Mouse (Mus musculus) left cerebral cortex, adult 11 months (tissue): ENCODE measurements at regions not wholly inside any gene's neighbourhood (a gene's known extent, or its start where the extent isn't known, plus 50 kb on each side); places are given as distances from the start of the nearest gene placed in this dataset.
A peak's percentile ranks its signal among the peaks of the same experiment; 100 is the strongest.
"Not testable (repeated sequence)": the region's sequence is repeated elsewhere in the genome, so short reads cannot be mapped to it uniquely, and the experiment has no call there.

Source experiments
- DNase-seq: peaks from one replicate; pipeline ENCODE4 v3.0.0; 2022; ENCODE audit warnings: low spot score

DNA sequence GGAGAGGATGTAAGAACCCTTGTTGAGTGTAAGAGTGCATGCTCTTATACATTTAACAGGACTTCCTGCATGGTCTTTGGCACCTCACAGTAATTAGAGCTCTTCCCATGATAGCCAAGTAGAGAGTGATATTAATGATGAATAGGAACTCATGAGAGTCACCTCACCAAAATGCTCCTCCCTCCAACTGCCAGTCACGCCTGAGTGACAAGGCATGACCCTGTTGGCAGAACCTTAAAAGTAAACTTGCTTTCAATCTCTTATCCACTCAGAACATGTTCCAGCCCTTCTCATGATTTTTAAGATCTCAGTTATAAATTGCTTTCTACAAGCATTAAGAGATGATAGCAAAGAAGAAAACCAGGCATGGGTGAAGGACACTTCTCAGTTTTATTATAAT lies 291.8 kb downstream of the Tox3 start:
- DNase-seq, result no peak

DNA sequence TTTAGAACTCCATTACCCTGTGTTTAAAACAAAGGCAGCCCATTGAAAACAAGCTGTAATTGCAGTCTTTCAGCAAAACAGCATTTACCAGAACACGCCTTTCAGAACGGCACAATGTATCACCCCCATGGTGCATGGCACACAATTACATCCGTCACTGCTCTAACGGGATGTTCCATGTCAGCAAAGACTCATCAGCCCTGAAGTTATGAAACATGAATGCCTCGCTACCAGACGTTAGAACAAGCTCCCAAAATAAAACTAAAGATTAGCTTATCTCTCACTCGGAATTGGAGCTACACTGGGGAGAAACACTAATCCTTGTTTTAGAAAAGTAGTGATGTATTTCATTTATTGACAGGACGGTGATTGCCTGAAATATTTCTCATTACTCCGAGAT lies 301.4 kb downstream of the Tox3 start:
- DNase-seq, result no peak

DNA sequence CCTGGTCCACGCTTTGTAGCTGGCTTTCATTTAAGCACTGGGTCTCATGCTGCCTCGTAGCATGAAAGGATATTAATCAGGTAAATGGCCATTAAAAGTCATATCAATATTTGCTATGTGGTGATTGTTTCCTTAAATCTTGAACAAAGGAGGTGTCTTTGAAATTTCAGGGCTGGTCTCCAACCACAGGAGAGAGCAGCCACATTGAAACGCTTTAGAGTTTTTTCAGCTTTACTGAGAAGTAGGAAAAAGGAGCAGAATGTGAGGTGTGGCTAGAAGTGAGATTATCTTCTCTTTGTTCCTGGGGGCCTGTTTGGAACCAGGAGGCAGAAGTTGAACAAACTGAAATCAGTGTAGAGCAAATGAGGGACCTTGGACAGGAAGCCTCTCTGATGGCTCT lies 311.7 kb downstream of the Tox3 start:
- no peak for DNase-seq

DNA sequence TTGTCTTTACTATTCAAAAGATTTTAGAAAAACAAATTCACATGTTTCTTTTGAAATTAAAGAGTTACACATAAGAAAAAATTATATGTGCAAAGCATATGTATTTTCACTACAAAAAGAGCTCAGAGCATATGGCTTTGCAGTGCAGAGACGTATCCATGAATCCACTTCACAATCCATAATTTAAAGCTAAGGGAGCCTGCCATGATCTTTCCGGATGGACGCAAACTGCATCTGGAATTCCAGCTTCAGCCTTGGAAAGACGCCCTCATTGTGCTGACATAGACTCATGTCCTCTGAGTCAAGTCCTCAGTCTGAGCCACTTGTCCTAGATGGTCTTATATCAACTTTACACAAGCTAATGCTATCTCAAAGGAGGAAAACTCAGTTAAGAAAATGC lies 315.6 kb downstream of the Tox3 start:
- no peak for DNase-seq

DNA sequence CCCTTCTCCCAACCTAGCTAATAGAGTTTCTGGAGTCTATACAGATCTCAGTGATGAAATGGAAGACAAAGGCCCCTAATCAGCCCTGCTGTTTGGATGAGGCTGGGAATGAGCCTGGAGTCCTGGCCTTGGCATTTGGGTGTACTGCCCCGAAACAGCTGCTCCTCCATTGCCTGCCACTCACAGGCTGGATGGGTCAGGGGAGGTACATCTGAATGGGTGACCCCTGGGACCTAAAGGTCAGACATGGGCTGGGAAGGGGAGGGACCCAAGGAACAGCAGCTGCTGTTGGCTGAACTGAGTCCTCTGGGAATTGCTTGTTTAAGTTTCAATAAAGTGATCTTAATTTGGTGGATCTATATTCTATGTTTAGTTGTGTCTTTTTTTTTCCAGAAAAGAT lies 316.9 kb downstream of the Tox3 start:
- DNase-seq, result no peak

DNA sequence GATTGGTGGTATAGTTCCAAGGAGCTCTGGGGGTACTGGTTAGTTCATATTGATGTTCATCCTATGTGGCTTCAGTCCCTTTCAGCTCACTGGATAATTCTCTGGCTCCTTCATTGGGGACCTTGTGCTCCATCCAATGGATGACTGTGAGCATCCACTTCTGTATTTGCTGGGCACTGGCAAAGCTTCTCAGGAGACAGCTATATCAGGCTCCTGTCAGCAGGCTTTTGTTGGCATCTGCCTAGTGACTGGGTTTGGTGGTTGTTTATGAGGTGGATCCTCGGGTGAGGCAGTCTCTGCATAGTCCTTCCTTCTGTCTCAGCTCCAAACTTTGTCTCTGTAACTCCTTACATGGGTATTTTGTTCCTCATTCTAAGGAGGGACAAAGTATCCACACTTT lies 330.2 kb downstream of the Tox3 start:
- DNase-seq, result not testable (repeated sequence)

DNA sequence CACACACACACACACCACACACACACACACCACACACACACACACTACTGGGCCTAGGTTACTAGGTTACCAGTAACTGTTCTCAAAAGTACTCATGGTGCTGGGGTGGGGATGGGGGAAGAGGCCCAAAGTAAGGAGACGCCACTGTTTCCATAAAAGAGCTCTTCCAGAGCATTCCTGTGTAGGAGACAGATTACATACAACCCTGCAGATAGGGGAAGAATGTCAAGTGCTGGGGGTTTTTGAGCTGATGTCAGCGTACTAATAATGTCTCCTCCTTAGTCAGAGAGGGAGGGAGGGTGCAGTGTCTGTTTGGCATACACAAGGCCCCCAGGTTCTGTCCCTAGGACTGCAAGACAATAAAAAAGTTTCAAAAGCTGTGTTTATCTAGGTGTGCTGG lies 334.4 kb downstream of the Tox3 start:
- no peak for DNase-seq

DNA sequence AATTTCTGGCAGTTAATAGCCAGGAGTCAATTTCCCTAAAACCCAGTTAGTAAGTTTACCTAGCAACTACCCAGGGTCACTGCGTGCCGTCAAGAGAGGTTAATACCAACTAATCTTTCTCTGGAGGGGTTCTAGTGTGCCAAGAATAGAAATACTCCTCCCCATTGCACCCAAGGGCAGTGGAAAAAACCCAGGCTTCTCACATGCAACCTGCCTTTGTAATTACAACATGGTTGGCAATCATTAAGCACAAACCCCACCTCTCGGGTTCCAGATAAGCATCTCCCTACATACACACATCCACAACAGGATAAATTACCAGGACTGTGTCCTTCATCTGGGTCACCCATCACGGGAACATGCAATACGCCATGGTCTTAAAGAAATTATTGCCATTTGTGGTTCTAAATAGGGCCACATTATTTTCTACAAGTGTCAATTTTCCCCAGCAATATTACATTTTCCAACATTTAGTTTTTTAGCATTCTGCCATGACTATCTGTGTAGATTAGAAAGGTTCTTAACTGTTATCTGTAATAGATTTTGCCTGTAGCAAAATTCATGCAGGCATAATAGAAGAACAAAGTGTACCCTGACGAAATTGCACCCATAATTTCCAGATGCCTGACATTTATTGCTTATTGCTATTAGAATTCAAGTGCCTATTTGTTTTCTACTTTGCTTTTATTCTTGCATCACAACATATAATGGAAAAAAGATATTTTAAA lies 336.3 kb downstream of the Tox3 start:
- no peak for DNase-seq

DNA sequence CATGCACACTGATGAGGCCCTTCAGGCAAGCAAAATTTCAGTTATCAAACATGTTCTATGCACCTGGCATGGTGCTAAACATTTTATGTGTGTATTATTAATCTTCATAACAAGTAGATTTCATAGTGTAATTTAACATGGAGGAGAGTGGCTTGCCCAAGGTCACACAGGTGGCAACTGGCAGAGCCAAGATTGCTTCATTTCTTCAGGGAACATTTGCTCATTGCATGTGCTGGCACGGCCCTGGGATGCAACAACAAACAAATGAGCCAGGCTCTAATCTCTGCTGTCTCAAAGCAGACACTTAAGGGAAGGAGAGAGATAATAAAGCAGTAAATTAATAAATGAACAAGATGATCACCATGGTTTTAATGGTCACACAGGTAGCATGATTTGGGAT lies 338.7 kb downstream of the Tox3 start:
- DNase-seq, result no peak

DNA sequence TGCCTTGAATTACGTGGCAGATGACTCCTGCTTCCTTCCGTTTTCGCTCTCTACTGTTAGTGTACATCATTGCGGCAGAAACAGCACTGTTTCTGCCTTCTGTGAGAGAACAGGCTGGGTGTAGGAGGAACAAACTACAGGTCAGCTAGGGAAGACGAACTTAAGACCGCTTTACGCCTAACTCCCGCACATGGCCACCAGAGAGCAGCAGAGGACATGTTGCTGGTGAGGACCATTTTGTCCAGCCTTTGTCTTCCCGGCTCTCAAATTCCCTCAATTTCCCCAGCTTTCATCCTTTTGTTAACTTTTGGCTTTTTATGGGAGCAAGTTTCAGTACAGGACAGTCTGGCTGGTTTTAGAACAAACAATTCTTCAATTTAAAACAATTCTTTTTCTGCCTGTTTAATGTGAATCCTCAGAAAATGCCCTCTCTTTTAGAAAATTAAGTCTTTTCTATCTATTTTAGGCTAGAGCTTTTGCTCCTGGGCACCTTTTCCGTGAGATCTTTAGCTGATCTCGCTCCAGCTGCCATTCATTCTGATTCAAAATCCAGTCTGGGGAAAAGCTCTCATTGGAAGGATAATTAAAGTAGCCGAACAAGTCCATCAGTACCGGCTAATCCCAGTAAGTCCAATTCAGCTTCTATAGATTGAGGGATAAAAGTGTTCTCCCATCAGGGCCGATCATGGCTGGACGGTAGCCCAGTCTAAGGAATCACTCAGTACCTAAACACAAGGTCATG lies 347.1 kb downstream of the Tox3 start:
- DNase-seq, result peak; percentile 72

DNA sequence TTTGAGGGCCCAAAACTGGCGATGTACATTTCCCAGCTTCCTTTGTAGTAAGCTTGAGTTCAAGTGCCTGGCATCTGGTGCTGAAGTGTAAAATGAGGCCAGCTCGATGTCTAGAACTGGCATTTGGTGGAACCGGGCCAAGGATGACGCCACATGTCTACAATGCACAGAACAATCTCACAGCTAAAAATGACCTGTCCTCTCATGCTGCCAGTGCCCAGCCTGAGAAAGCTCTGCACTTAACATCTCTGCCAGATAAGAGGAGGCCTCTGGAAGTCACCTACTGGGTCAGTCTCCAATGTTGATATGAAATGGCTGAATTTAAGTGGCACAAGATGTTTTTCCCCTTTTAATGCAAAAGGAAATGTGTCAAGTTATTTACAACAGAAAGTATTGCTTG lies 354.4 kb downstream of the Tox3 start:
- no peak for DNase-seq

DNA sequence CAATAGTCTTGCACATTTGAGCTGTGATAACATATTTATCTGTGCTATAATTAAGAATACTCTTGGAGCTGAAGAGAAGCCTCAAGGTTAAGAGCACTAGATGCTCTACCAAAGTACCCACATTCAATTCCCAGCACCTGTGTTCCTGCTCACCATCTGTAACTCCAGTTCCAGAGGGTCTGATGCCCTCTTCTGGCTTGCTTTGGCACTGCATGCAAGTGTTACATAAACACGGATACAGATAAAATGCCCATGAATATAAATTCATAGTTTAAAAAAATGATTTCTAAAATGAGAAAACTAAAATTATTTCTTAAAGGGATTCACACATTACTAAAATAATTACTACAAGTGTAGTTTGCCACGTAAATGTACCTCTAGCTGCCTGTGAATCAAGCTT lies 364.3 kb downstream of the Tox3 start:
- DNase-seq, result no peak

DNA sequence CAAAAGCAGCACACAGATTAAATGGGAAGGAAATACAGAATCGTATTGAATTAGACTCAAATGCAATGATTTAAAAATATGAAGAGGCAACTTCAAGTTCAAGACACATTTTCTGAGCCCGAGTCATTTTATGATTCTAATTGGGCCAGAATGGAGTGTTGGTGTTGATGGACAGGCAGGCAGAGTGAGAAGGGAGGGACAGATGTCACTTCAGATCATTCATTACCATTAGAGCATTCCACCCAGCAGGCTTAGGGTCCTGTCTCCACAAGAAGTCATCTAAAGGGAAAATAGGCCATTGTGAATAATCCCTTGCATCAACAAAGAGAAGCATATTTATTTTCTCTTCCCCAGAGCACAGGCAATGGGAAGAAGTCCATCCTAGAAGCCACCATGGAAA lies 365.6 kb downstream of the Tox3 start:
- DNase-seq, result no peak

DNA sequence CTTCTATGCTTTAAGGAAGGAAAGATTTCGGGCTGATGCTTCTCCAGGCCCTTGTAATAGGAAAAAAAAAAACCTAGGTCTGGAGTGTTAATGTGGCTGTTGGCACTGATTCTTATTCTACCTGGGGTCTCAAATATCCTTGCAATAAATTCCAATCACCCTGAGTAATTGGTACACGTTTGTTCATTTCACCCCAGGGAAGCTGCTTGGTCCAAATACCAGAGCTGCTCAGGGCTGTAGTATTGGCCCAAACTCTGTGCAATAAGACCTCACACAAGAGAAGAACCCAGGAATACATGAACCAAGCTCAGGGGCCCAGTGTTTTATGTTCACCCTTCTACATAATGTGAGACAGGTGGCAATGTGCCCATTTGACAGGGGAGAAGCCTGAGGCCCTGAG lies 366.8 kb downstream of the Tox3 start:
- no peak for DNase-seq

DNA sequence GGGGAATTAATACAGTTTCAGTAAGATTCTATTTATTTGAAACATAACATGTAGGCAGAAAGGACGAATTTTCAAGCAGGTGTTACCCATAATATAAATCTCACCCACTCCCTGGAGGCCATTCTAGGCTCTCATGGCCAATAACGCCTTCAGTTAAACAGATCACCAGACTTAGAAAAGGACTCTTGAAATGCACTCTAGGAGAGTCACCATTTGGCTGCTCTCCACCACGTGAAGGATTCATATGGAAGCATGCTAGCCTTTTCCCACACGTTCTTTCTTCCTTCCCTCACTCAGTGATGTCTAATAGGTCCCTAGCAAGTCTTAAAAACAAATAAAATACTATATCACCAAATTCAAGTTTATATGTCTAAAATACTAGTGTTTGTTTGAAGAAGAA lies 367.7 kb downstream of the Tox3 start:
- no peak for DNase-seq

DNA sequence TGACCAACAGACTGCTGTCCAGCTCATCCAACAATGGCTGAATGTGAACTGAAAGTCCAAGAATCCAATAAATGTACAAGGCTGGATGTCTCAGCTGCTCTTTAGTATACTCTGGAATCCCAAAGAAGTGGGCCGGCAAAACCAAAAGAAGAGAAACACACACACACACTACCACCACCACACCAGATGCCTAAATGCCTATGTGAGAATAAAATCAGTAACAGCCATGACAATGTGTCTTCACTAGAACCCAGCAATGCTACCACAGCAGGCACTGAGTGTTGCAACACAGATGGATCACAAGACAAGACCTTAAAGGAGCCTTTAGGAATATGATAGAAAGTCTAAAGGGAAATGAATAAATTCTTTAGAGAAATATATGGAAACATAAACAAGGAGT lies 385.3 kb downstream of the Tox3 start:
- DNase-seq, result no peak

DNA sequence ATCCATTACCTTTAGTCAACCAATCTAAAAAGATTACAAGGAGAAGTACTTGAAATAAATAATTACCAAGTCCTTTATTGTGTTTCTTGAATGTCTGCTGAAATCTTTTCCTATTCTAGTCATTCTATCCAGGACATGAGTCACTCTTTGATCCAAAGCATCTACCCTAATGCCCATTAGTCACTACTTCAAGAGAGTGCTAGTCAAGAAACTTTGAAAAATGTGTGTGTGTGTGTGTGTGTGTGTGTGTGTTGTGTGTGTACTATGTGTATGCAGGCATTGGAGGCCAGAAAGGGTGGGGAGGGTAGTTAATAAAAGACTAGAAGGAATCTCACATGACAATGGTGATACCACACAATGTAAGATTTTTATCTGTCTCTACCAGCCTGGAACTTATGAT lies 390.7 kb downstream of the Tox3 start:
- DNase-seq, result no peak

DNA sequence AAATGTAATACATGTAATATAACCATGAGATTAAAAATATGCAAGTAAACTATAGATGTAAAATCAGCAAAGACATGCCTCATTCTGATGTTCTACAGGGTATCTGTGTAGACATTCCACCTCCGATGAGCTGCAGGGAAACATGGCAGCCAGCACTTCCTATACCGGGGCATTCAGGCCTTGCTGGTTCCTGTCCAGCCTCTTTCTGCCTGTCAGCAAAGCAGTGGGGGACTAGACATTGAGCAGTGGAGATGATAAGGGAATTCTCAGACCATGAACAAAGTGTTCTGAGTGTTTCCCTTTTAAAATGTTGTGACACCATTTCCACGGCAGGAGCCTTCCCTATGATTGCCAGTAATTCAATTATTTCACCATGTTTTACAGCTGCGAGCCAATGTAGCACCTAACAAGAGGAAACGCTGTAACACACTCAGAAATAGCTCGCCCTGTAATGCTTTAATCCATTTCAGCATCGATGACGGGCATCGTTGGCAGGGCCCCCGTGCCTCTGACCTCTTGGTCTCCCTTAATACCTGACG lies 391.6 kb downstream of the Tox3 start:
- DNase-seq, result no peak

DNA sequence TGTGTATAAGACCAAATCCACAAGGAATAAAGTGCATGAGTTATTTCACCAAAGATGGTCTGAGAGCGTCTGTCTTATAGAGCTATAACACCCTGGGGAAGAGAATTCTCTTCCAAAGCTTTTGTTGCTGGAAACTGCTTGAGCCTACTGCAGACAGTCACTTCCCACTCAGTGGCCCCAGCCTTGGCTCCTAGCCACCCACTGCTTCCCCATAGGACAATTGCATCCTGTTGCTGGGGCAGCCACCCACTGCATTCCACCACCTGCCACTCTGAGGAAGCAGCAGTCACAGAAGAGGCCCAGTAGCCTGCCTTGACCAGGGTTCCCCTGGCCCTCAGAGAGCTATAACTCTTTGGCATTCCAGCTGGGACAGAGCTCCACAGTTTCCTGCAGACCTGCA lies 409.3 kb downstream of the Tox3 start:
- no peak for DNase-seq

DNA sequence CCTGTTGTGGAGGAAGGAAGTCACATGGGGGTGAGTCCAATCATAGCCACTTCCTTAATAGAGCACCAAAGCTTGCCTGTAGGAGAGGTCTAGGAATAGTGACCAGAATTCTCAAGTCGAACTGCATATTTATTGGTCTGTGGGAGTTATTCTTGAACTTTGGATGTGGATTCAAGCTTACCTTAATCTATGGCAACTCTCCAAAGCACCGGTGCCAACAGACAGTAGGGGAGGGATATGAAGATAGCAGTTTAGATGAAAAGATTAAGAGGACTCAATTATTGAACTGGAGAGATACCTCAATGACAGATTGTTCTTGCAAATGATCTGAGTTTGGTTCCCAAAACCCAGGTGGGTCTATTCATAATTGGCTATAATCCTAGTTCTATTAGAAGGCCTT lies 413.6 kb downstream of the Tox3 start:
- DNase-seq, result no peak

DNA sequence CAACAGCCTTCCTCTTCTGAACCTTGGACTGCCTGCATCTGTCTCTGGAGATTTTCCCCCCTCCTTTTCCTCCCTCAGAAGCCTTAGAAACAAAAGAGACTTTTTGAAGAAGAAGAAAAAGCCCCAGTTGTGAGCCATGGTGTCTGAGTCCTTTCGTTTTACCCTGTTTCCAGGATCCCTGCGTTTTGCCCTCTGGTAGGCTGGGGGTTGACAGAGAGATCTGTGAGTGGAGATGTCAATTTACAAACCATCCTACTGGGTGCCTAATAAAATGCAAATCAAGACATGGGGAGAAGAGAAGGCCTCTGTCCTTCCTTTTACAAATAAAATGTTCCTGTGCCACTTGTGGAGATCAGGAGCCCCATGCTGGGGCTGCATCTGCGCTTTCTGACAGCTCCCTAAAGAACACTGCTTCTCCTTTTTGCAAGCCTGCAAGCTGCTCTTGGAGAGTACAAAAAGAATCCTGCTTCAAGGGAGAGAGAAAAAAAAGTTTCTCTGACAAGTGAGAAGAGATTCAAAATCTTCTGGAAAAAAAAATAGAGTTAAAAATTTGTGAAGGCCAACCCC lies 421.4 kb downstream of the Tox3 start:
- no peak for DNase-seq

DNA sequence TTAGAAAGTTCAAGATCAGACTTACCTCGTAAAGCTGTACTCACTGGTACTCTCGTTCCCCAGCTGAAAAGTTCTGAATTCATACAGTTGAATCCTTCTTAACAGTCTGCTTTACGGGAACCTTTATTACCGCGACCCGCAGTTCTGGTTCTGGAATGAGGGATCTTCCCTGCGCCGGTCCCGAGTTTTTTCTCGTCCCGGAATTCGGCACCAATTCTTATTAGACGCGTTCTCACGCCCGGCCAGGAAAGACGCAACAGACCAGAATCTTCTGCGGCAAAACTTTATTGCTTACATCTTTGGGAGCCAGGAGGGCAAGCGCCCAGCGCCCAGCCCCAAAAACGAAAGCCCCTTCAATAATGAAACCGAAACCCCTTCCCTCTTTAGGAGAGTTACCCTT lies 423.4 kb downstream of the Tox3 start:
- DNase-seq, result not testable (repeated sequence)

DNA sequence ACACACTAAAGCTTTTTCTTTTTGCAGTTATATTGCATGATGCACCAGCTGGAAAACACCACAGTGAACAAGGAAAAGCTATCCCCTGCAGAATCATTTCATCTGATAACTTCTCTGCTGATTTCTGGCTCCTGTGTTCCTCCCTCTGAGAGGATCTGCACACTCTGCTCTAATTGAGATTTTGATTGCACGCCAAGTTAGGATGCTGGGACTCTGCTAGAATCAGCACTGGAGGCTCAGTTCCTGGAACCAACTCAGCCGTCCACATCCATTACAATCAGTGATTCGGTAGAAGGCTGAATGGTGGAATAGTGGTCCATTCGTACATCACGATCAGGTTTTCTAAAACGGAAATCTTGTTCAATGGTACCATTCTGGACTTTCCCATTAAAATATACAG lies 434.1 kb downstream of the Tox3 start:
- no peak for DNase-seq
